Mouse (Mus musculus) megakaryocyte, embryonic 14.5 days (primary cell): Measurements from ENCODE around the gene Plch1. TPM values are rescaled to one million over a fixed set of nuclear protein-coding genes. Genes with fewer than 3 reads are reported as not detected.

Source experiments
- H3K27me3 ChIP-seq: replicated peaks from 2 replicates; pipeline ENCODE3; 2012; ENCODE audit warnings: inconsistent platforms
- H3K36me3 ChIP-seq: replicated peaks from 2 replicates; pipeline ENCODE3; 2012; ENCODE audit warnings: low read length, inconsistent platforms, mixed read lengths
- H3K4me1 ChIP-seq: 2 replicates; pipeline ENCODE4 v1.6.1; 2012; ENCODE audit warnings: inconsistent platforms
- H3K4me3 ChIP-seq: replicated peaks from 2 replicates; pipeline ENCODE3; 2012; ENCODE audit warnings: moderate library complexity, mild to moderate bottlenecking, inconsistent platforms
- H3K9me3 ChIP-seq: 2 replicates; pipeline ENCODE4 v1.6.1; 2012; ENCODE audit warnings: inconsistent platforms
- FLI1 ChIP-seq: IDR thresholded peaks from 2 replicates; pipeline ENCODE4 v1.6.1; 2012; ENCODE audit warnings: low read length, inconsistent platforms, mixed read lengths
- GATA1 ChIP-seq: IDR thresholded peaks from 3 replicates; pipeline ENCODE4 v1.6.1; 2012; ENCODE audit warnings: mixed read lengths, low read length, inconsistent platforms, borderline replicate concordance
- polyA plus RNA-seq: library from polyadenylated mRNA; stranded (reverse); fragments of >175 nt; gene quantifications from 2 replicates; pipeline ENCODE4 v1.2.3, GENCODE M21; 2012; ENCODE audit warnings: low replicate concordance; ENCODE audit not compliant: insufficient read depth

The Plch1 gene
- polyA plus RNA-seq, 1 experiment = not detected

DNA sequence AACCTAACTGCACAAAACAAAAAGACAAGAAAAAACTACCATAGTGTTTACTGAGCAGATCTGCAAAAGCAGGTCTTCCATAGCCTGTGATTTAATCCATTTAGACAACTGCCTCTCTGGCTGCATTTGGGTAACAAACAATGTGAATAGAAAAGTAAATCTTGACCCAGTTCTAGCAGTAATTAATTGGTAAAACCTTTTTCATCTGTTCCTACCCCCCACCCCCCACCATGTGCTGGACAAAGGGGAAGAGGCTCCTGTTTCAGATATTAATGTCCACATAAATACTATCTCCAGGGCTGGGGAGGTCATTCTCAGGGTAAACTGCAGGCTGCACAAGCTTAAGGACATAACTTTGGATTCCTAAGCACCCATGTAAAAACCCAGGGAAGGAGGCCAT lies 63.5 kb downstream of the Plch1 start:
- Histone ChIP-seq H3K4me1 (no peaks in the 10 kb centered on the region), H3K9me3 (no peaks in the 10 kb centered on the region), H3K36me3 (no peaks in the 10 kb centered on the region), H3K4me3 (no peak overlapping the region), H3K27me3 (no peaks in the 10 kb centered on the region)
- TF ChIP-seq GATA1 (no peak), FLI1 (no peak)

GRCm38 (mm10) chr3:63823874-63824400 lies 75.3 kb downstream of the Plch1 start:
- Histone ChIP-seq H3K4me1 (no peaks in the 10 kb centered on the region), H3K9me3 (no peaks in the 10 kb centered on the region), H3K27me3 (no peaks in the 10 kb centered on the region), H3K36me3 (no peaks in the 10 kb centered on the region), H3K4me3 (no peak overlapping the region)
- TF ChIP-seq GATA1 = no peak
- TF ChIP-seq FLI1 = no peak

GRCm38 (mm10) chr3:63822631-63823030 lies 76.6 kb downstream of the Plch1 start:
- no peaks in the 10 kb centered on the region for H3K9me3 ChIP-seq
- H3K36me3 ChIP-seq = no peaks in the 10 kb centered on the region
- no peak overlapping the region for H3K4me3 ChIP-seq
- H3K27me3 ChIP-seq = no peaks in the 10 kb centered on the region
- H3K4me1 ChIP-seq = no peaks in the 10 kb centered on the region
- TF ChIP-seq GATA1 (no peak), FLI1 (no peak)

- H3K36me3 ChIP-seq = no peaks in the 10 kb centered on the region
- no peaks in the 10 kb centered on the region for H3K27me3 ChIP-seq
- TF ChIP-seq FLI1 (no peak), GATA1 (no peak)
- no peaks in the 10 kb centered on the region for H3K4me1 ChIP-seq
- H3K9me3 ChIP-seq = no peaks in the 10 kb centered on the region
- no peak overlapping the region for H3K4me3 ChIP-seq
These were observed 84.1 kb downstream of the Plch1 start for GRCm38 (mm10) chr3:63815131-63815530.

- H3K27me3 ChIP-seq = no peaks in the 10 kb centered on the region
- no peaks in the 10 kb centered on the region for H3K36me3 ChIP-seq
- H3K9me3 ChIP-seq = no peaks in the 10 kb centered on the region
- no peak overlapping the region for H3K4me3 ChIP-seq
- no peak for TF ChIP-seq GATA1
- TF ChIP-seq FLI1 = no peak
- no peaks in the 10 kb centered on the region for H3K4me1 ChIP-seq
These were observed 85.1 kb downstream of the Plch1 start for GRCm38 (mm10) chr3:63814203-63814602.

DNA sequence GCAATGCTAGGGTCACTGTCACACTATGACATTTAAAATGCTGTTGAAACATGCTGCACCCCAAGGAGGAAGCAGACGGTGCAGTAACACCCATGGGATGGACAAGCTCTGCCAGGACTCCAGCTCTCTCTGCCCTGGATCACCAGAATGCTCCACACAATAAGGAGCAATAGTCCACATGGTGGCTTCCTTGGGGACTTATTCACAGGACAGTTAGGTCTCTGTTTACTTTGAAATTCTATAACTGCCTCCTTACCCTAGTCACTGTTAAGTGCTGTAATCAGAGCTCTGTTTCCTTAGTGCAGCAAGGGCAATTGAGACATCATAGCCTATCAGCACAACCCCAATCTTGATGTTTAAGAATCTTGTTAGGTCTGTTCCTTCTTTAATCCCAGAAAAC lies 92.4 kb downstream of the Plch1 start:
- H3K4me3 ChIP-seq = no peak overlapping the region
- H3K27me3 ChIP-seq = no peaks in the 10 kb centered on the region
- TF ChIP-seq FLI1 = no peak
- no peak for TF ChIP-seq GATA1
- H3K36me3 ChIP-seq = no peaks in the 10 kb centered on the region
- H3K4me1 ChIP-seq = no peaks in the 10 kb centered on the region
- no peaks in the 10 kb centered on the region for H3K9me3 ChIP-seq

DNA sequence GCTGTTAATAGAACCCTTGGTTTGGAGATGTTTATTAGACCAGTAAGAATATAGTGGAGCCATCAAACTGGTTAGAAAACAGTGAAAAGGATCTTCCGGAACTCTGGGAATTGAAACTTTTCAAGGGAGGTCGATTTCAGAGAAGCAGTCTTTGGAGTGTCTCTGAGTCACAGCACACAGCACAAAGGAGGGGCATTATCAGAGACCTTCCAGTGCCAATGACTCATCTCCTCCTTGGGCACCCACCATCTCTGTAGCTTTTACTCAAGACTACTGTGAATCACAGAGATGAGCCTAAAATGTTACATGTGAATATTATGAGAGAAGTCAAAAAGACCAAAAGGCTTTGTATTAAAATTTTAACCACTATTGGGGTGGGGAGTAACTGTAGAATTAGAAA lies 93.8 kb downstream of the Plch1 start:
- Histone ChIP-seq H3K27me3 (no peaks in the 10 kb centered on the region), H3K4me3 (no peak overlapping the region), H3K36me3 (no peaks in the 10 kb centered on the region), H3K9me3 (no peaks in the 10 kb centered on the region), H3K4me1 (no peaks in the 10 kb centered on the region)
- no peak for TF ChIP-seq GATA1

DNA sequence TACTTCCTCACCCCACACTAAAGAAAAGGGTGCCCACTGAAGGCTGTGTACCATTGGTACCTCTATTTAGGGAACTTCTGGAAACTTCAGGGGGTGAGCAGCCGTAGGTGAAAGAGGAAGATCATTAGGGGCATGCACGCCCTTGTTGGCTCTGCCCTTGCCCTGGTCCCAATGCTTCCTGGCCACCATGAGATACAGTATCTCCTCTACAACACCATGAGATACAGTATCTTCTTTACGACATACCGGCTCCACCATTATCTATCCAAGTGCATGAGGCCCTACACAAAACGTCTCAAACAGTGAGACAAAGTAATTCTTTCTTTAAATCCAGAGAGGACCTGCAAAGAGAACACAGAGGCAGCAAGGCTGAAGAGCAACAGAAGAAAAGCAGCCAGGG lies 98.6 kb downstream of the Plch1 start:
- no peak overlapping the region for H3K4me3 ChIP-seq
- TF ChIP-seq GATA1 (no peak), FLI1 (no peak)

GRCm38 (mm10) chr3:63786805-63787365 lies 112.4 kb downstream of the Plch1 start:
- no peaks in the 10 kb centered on the region for H3K27me3 ChIP-seq
- peaks cover 4% of the 10 kb centered on the region; the same call in 1 of the 2 replicates for H3K9me3 ChIP-seq
- H3K36me3 ChIP-seq = no peaks in the 10 kb centered on the region
- no peak overlapping the region for H3K4me3 ChIP-seq
- no peaks in the 10 kb centered on the region for H3K4me1 ChIP-seq
- TF ChIP-seq GATA1 (no peak), FLI1 (no peak)

More for the DNA sequence above, 98.6 kb downstream of the Plch1 start:
- Histone ChIP-seq H3K36me3 (no peaks in the 10 kb centered on the region), H3K9me3 (no peaks in the 10 kb centered on the region), H3K27me3 (no peaks in the 10 kb centered on the region), H3K4me1 (no peaks in the 10 kb centered on the region)

DNA sequence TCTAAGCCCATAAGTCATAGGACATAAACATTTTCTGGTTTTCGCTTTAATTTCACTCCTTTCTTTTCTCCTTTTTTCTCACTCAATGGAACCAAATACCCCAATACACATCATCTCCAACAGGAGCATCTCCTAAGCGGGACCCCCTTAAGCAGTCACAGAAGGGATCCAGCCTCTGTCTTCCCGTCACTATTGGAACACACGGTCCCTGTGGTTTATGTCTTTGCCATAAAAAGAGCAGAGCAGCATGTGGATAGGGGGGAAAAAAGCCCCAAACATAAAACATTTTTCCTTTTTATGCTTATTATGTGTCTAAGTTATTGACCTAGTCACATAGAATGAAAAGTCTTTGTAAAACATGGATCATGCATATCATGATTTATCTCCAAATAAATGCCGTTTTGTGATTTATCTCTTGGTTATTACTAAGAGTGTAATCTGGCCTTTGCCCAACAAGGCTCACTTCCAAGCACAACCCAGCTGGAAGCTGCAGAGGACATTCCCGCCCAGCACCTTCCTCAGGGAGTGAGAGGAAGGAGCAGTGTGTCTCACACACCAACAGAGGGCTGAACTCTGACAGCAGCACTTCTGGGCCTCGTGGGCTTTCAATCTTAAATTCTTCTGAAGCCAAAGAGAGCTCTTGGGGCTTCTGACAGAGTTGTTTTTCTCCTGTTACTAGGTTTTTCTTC lies 126.5 kb downstream of the Plch1 start:
- Histone ChIP-seq H3K4me3 (no peak overlapping the region), H3K9me3 (peaks cover 10% of the 10 kb centered on the region; the same call in 1 of the 2 replicates), H3K27me3 (no peaks in the 10 kb centered on the region), H3K4me1 (no peaks in the 10 kb centered on the region), H3K36me3 (no peaks in the 10 kb centered on the region)
- TF ChIP-seq FLI1 (no peak), GATA1 (no peak)

- TF ChIP-seq GATA1 = no peak
- TF ChIP-seq FLI1 = no peak
- H3K36me3 ChIP-seq = no peaks in the 10 kb centered on the region
- no peak overlapping the region for H3K4me3 ChIP-seq
- H3K27me3 ChIP-seq = no peaks in the 10 kb centered on the region
- peaks cover 9% of the 10 kb centered on the region; the same call in 1 of the 2 replicates for H3K9me3 ChIP-seq
- no peaks in the 10 kb centered on the region for H3K4me1 ChIP-seq
These were observed 138.5 kb downstream of the Plch1 start for GRCm38 (mm10) chr3:63760821-63761220.
